Mouse (Mus musculus): ENCODE measurements around the gene Slc25a21.
A peak's percentile ranks its signal among the peaks of the same experiment; 100 is the strongest.

The Slc25a21 gene

DNA sequence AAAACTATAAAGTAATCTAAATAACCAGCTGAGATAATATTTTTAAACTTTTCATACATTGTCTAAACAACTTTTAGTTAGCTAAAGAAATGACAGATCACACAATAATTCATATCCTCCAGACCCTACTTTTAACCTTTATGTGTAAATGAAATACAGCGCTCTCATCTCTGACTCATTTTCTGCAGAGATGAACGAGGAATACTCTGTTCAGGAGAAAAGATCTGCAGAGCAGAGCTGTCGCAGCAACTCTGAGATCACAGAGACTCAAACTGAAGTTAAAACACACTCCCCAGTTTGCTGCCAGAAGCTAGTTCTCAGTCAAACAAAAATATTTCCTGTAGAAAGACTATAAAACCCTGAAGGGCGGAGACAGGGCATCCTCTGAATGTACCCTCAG lies 177.5 kb downstream of the Slc25a21 start:
- DNase-seq (ENCODE audit: extremely low spot score, low spot score), result no peak

DNA sequence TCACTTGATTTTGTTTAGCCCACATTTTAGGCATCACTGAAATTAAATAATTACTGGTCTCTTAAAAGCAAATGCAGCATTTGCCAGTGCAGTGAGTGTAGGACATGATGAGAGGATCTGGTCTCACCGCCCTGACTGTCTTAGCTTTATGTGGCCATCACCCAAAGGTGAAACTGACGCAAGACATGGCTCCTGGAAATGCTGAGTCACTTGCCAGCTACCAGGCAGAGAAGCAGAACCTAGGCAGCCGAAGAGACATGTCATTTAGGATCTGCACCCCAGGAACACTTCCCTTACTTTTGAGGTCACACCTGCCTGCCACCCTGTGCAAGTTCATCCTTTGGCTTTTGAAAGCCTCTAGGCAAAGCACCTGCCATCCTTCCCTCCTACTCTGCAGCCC lies 180.4 kb downstream of the Slc25a21 start:
- no peak for DNase-seq (ENCODE audit: extremely low spot score, low spot score)

DNA sequence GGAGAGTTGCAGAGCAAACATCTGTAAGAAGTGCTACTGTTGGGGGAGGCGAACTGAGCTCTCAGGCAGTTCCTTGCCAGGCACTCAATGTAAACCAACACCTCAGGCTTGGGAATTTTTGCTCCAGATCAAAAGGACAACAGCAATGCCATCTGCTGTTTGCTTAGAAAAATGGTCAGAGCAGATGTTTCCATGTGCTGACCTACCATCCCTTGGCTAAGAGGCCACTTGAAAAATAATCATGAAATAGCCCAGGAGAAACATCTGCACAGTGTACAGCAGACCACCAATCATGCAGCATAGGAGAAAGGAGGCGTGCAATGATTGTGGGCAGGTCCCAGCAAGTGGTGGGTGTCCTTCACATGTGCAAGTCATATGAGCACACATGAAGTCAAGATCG lies 180.9 kb downstream of the Slc25a21 start:
- DNase-seq (ENCODE audit: extremely low spot score, low spot score), result no peak

DNA sequence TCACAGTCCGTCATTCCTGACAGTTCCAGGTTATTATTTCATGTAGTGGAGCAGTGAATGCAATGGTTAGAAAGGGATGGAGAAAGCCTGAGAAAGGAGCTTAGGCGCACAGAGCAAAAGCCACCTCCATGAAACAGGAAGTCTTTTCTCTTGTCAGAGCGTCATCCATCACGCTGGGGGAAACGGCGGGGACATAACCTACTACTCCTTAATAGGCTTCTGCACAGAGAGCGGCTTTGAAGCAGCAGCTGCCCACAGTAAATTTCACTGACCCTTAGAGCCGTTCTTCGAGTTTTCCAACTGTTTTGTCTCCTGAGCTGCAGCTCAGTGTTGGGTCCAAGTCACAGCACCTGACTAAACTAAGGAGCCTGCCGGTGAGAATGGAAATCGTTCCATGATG lies 188.3 kb downstream of the Slc25a21 start:
- DNase-seq (ENCODE audit: extremely low spot score, low spot score), result peak; percentile 64

DNA sequence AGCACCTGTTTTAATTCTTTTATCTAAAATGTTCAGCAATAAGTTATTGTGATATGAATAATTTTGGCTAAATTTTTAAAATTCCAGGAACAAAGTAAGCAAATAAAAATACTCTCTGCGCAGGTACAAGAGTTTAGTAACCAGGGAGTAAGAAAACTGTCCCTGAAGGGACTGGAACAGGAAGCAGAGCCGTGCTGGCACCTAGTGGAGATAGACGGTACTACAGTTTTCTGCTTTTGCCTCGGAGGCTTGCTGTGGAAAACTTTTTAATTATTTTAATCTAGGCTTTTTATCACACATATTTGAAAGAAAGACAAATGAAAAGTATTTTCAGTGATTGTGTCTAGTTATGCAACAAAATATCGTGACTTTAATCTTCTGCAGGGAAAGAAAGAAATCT lies 211.2 kb downstream of the Slc25a21 start:
- DNase-seq (ENCODE audit: extremely low spot score, low spot score), result peak; percentile 50

DNA sequence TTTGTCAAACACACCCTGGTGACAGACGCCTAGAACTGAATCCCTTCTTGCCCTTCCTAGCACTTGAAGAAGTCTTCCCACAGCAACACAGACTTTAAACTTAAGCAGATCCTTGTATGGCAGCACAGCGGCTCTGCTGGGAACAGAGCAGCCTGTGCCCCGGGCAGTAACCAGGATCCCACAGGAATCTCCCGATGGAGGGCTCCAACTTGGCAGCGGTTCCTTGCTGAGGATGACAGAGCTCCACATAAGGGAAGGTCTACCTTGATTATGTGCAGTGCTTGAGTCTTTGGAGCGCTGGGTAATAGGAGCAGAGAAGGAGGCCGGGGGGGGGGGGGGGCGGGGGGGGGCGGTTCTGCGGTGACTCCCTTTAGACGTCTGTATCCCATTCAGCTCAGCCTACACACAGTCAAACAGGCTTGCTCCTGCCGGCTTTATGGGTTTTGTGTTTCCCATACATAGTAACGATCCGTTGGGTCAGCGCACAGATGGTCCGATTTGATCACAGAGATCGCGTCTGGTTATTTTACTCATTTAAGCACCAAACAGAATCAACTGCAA lies 215.1 kb downstream of the Slc25a21 start:
- no peak for DNase-seq (ENCODE audit: extremely low spot score, low spot score)

DNA sequence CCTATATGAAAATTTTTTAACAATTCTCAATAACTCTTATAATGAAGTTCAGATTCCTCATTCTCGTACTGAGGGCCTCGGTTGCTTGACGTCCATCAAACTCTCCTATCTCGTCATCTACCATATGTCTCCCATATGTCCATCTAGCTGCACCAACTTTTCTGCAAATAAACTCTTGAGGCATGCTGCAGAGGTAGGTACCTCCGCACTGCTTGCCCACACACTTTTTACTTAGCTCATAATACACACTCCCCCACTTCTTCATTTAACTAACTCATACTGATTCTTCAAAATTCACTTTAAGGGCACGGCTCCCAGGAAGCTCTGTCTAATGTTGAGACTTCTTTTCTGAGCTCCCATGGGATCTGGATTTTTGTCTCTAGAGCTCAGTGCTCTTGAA lies 222.0 kb downstream of the Slc25a21 start:
- no peak for DNase-seq (ENCODE audit: extremely low spot score, low spot score)

DNA sequence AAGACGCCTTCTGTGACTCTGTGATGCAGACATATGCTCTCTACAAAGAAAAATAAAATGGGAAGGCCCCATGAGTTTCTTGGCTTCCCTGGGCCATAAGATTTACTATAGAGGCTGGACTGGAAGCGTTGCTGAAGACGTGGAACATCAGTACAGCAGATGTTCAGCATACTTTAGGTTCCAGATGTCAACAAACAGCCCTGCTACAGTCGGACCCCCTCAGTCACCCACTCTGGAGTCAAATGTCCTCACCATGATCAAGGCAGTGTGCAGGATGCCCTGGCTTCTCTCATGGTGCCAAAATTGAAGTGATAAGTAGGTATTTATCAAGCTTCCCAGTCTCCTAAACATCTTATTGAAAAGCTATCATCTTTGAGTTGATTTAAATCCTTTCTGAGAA lies 234.0 kb downstream of the Slc25a21 start:
- DNase-seq (ENCODE audit: extremely low spot score, low spot score), result no peak

DNA sequence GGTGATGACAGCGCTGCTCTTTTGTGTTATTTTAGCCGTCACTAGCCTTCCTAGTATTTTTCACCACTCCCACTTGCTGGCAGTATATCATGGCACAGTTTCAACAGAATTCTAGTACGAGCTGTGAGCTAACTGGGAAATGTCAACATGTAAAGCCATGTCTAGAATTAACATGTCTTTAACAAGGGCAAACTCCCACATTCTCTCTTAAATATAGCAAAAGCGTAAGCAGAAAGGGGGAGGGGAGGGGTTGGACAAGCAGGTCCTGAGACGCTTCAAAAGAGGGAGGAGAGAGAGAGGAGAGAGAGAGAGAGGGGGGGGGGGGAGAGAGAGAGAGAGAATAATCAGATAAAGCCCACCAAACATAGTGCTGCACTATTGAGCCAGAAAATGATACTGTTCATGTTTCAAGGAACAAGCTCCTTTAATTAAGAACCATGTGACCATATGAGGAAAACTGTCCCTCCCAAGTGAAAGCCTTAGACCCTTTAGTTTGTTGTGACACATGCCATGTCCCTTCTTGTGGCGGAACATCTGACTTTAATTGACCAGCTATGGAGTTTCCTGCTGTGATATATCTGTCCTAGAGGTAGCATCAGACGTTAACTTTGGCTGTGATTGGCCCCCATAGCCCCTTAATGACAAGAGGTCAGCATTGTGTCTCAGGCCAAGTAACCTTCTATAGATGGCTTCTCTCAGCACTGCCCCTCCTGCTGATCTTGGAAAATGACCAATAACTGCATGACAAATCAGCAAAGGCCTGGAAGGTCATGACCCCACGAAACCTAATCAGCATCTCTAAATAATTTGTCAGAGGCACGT lies 237.8 kb downstream of the Slc25a21 start:
- peak; percentile 26 for DNase-seq (ENCODE audit: extremely low spot score, low spot score)

DNA sequence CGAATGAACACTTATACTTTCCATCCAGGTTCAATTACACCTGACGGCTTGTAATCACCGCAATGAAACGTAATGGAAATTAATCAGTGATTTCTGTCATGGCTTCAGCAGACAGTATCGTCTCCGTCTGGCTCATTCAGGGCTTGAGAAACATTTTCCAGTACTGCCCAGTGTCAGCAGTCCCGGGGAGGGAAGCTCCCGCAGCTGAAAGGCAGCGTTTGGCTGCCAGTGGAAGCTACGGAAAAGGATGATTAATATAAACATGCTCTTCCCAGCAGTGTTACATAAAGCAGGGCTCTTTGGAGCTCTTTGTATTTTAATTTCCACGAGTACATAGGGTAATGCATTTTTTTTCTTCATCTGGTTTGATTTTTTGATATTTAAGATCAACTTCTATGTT lies 239.0 kb downstream of the Slc25a21 start:
- no peak for DNase-seq (ENCODE audit: extremely low spot score, low spot score)

DNA sequence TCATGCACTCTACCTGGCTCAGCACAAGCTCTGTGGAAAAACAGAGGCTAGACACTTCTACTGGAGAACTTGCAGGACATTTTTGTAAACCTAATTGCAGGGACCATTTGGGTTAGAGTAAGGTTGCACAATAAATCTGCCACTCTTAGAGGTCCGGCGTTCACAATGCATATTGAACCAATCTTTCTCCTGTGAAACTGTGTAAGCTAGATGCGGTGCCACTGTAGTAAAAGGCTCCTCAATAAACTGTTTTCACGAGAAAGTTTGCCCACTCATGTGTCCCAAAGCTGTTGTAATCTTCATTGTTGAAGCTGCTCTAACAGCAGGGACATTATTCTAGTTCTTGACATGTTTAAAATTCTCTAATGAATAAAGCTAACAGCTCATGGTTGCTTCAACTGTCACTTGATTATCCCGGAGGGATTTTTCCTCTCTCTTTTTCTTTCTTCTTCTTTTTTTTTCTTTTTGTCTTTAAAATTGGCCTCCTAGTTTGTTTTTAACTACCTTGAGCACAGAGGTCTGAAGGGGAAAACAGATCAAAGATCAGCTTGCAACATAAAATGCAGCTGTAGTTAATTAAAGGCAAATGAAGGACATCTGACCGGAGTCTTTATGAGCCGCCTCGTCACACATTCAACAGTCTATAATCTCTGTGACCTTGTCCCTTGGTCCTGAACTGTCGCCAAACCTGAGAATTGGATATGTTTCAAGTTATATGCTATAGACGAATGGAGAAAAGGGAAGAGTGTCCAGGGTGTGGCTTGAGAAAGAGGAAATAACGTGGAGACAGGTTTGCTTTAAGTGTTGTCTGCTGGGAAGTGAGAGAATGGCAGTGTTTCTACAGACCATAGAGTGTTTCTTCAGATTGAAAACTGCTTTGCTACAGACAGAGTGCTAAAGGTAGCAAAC lies 245.3 kb downstream of the Slc25a21 start:
- no peak for DNase-seq (ENCODE audit: extremely low spot score, low spot score)

DNA sequence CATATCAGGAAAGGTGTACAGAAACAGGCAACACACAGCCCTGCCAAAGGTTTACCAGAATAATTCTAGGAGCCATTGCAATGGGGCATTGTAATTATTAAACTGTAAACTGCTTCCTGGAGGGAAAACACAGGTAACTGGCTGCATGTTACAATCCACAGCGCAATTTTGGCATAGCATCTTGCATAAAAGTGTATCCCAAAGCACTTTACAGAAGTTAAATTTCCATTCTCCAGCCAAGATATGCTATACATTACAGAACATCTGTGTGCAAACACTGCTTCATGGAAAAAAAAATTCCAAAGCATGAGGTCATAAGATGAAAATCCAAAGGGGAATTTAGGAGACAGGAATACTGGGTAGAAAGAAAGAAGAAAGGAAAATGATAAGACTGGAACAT lies 253.0 kb downstream of the Slc25a21 start:
- no peak for DNase-seq (ENCODE audit: extremely low spot score, low spot score)

DNA sequence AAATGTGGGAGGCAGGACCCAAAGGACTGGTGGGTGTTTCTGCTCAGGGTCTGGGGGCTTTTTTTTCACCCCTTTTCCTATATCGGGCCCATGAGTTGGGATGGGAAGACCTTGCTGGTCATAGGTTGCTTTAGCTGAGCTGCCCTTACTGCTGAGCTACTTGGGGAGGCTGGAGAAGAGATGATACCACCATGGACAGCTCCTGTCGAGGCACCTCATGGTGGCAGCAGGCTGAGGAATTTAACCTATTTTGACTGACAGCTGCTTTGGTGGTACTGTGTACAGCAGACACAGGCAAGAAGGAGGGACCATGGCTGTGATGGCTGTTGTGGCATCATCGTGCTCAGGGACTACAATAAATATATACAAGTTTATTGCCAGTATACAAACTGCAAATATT lies 256.4 kb downstream of the Slc25a21 start:
- no peak for DNase-seq (ENCODE audit: extremely low spot score, low spot score)

DNA sequence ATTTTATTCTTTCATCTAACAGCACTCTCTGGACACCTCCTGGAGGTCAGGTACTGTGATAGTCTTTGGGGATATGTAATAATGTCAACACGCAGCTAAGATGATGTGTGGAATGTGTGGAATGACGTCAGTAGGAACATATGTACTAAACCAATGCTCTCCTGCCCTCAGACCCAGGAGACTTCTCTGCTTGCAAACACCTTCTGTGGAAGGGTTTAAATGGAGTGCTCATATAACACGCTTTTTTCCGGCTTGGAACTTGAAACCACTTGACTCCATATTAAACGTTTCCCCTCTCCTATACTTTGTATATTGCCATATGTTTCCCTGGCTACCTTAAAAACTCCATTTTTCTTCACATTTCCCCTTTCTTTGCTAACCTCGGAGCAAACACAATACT lies 279.1 kb downstream of the Slc25a21 start:
- no peak for DNase-seq (ENCODE audit: extremely low spot score, low spot score)

DNA sequence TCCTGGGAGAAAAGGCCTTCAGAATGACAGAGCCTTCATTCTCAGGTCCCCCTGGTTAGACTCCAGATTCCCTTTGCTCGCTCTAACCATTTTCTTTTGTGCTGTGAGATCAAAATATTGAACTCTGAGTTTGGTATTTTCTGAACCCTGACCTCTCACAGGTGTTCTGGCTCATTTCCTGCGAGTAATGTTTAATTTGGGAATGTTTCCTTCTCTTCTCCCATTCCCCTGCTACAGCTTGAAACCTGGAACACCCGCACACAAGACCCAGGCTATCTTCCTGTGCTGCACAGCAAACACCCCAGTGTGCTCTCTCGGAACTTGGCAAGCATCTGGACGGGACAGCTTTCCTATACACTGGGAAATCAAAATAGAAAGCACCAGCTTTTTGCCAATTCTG lies 290.8 kb downstream of the Slc25a21 start:
- DNase-seq (ENCODE audit: extremely low spot score, low spot score), result no peak

DNA sequence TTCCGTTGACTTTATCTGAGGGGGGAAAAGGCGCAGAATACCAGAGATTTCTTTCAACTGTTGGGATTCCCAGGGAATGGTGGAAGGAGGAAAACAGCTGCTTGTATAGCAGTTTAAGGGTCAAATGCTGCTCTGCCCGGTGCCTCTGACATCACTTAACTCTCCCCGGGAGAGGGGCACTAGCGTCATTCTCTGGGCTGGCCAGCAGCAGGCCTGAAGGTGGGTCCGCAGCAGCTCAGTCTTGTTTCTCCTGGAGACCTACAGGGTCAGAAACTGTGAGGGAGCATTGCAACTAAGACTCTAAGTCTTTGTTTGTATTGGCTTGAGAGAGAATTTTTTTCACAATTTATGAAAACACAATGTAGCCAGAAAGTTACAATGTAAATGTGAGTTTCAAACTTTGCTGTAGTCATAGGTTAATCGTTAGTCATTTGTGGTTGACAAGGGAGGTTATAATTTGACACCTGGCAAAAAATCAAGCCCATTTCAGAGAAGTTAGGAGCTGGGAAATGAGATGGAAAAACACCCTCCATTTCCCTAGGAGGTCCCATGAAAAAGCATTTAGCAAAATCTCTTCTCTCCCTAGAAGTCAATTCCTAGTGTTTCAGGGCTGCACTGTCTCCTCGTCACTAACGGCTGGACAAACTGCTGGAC lies 291.5 kb downstream of the Slc25a21 start:
- no peak for DNase-seq (ENCODE audit: extremely low spot score, low spot score)

DNA sequence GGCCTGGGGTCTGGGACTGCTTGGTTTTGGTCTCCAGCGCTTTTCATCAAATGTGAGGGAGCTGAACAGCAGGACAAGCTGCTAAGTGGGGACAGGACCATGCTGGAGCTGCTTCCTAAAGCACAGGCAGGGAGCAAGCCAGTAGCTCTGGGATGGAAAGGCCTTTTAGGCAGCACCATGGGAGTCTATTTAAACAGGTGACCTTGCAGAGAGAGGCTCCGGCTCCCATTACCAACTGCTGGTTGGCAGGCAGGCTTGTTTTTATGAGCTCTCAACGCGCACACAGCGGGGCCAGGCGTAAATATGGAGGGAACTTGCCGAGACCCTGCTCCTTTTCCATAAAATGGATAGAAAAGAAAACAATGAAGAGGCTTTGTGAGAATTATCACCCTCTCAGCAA lies 292.1 kb downstream of the Slc25a21 start:
- no peak for DNase-seq (ENCODE audit: extremely low spot score, low spot score)

DNA sequence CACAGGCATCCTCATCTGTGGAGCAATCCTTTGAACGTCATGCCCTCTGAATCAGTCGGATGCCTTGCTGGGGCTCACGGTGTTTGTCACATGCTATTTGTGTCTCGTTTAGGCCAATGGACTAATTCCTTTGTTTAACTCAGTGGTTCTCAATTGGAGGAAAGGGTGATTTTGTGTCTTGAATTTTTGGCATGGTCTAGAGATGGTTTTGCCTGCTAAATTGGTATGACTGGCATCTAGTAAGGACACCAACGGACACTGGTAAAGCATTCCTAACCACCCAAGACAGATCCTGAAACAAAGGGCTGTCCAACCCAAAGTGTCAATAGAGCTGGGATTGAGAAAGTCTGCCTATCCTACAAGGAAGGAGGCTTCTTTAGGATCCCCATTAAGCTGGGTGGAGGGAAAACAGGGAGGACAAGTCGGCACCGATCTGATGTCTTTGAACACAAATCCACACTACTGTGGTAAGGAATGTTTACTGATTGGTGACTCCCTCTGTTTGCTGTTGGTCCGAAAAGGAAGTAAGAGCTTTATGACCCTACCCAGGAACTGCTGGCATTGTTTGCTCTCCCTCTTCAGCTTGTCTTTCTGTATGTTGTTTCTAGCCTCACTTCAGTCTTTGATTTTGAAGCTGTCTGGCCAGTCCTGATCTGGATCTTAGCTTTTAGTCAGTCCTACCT lies 294.4 kb downstream of the Slc25a21 start:
- no peak for DNase-seq (ENCODE audit: extremely low spot score, low spot score)

DNA sequence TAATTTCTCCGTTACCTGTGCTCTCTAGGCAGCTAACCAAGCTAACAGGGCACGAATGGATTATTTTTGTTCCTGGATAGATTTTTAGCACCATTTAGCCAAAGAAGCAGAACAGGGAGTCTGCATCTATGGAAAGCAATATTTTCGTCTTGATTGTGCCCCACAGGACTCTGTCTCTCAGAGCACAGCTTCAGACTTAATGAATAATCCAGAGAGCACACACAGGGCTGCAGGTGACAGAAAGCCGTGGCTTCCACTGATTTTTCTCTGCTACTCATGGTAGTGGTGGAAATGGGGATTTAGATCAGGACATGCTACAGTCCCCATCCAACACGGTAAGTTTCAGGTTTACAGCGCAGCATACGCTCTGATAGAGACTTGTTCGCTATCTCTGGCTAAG lies 299.3 kb downstream of the Slc25a21 start:
- DNase-seq (ENCODE audit: extremely low spot score, low spot score), result no peak

DNA sequence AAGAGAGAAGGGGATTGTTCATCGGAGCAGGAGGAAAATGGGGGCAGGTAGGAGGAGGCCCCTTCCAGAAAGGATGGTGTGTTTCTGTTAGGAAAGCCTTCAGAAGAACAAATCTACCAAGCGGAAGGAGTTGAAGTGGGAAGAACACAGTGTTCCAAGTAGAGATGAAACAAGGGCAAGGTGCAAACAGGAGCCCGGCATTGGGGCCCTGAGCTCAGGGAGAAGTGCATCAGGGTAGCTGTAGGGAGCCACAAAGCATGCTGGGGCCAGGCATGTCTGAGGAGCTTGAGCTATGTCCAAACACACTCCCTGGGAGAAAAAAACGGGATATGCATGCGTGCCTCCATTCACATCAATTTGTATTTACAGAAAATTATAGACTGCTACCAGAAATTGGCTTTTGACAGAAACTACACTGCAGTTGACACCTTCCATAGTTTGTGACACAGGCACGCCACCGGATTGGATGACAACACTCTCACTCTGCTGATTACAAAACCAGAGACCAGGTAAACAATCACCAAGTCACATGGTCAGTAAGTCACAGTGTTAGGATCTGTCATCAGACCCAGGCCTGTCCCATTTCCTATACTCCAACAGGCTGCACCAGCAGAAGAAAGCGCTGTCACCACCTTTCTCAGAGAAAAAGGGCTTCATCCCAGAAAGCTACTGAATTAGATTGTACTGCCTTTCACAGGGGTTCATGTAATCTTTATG lies 299.9 kb downstream of the Slc25a21 start:
- no peak for DNase-seq (ENCODE audit: extremely low spot score, low spot score)

DNA sequence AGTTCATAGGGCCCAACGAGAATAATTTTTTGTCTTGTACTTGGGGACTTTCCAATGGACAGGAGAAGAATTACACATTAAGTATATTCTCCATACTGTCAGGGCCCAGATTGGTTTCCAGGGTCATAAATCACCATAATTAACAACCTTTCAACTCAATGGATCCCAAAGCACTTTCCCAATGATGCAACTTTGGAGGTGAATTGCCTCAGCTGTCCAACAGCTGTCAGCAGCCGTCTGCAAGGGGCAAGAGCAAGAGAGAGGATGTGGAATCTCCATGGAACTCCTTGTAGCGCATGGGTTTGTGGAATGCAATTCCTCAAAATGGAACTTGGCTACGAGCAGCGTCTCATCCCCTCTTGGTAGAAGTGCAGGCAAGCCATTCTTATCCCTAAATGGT lies 302.3 kb downstream of the Slc25a21 start:
- no peak for DNase-seq (ENCODE audit: extremely low spot score, low spot score)

Measured in neural tube, embryonic 10.5 days (tissue).